ENCODE assay signal across 20 mouse cellular contexts in the genomic region with DNA sequence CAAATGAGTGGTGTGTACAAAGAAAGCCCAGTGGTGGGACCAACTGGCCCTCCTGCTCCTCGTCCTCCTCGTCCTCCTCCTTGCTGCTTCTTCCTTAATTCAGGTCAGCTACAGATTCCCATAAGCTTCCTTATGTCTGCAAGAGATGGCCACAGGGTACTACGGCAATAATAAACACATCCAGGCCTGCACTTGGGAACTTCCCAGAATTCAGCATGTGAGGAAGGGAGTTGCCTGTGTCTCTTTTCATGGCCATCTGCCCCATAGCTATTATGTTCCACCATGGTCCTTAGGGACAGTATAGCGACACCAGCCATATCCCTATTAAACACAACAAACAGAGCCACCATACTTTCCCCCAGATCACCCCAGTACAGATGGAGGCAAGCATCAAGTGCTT. TPM values are rescaled to one million over a fixed set of nuclear protein-coding genes. Genes with fewer than 3 reads are reported as not detected.
DNase-seq lines count a peak whose midpoint lies in the region; TF ChIP-seq lines count a peak whose summit lies in the region.
"Had no signal": no experiment of that assay in that cellular context is flagged by ENCODE, and none has a peak within 500 bp of the region (broad histone marks: within the 10 kb centered on the region; RNA-seq: fewer than 3 reads in every experiment).

No protein-coding gene starts in this region.

- H3K27ac ChIP-seq in layer of hippocampus, adult 2 months, result peak overlapping the region; percentile 82
- H3K27ac ChIP-seq in testis, adult 2 months (ENCODE audit: control insufficient read depth, insufficient read depth, low read depth, low read length), result peak overlapping the region; percentile 44
- H3K27ac ChIP-seq: heart, embryonic 15.5 days; intestine, embryonic 15.5 days; limb, embryonic 10.5 days had no signal

- no peak overlapping the region for H3K4me3 ChIP-seq in layer of hippocampus, adult 2 months
- H3K4me3 ChIP-seq in testis, adult 2 months (ENCODE audit: control insufficient read depth, low read depth, low read length), result no peak overlapping the region; the same call in 1 of the 2 replicates
- H3K4me3 ChIP-seq: heart, embryonic 15.5 days; intestine, embryonic 15.5 days; left cerebral cortex, adult 2 months; limb, embryonic 10.5 days had no signal

- H3K36me3 ChIP-seq in testis, adult 2 months (ENCODE audit: control insufficient read depth, insufficient read depth, low read length), result no peaks in the 10 kb centered on the region
- H3K36me3 ChIP-seq: heart, embryonic 15.5 days; intestine, embryonic 15.5 days; limb, embryonic 10.5 days had no signal

- intact Hi-C loops in left cerebral cortex, postnatal 25 days (cut with DNase I), result no loop called here

- TF ChIP-seq CTCF in layer of hippocampus, adult 2 months (conservative IDR thresholded peaks at IDR 0.05), result no peak
- no peak for TF ChIP-seq CTCF in testis, adult 2 months (IDR thresholded peaks at IDR 0.05; ENCODE audit: control insufficient read depth, insufficient read depth, insufficient replicate concordance, low read depth, low read length)

- peak; percentile 29 for DNase-seq in cerebellum, adult 8-10 months
- DNase-seq in cerebellum, postnatal 36 days, result no peak
- no peak for DNase-seq in layer of hippocampus, adult 2 months (ENCODE audit: low spot score in 2 of 2)
- no peak for DNase-seq in layer of hippocampus, postnatal 14 days (ENCODE audit: low spot score in 2 of 2)
- no peak for DNase-seq in testis, postnatal 14 days (ENCODE audit: low spot score)
- no peak for DNase-seq in left cerebral cortex, postnatal 25 days (ENCODE audit: low spot score in 2 of 2)
- DNase-seq in ovary, postnatal 36 days (ENCODE audit: low spot score), result no peak
- DNase-seq: adrenal gland, postnatal 36 days; B cell, adult 2 months; heart, adult 18-20 months; kidney, adult 9 months; kidney, postnatal 25 days; liver, postnatal 0 days; lung, postnatal 10 days; thymus, postnatal 25 days had no signal

- no peaks in the 10 kb centered on the region for H3K27me3 ChIP-seq in testis, adult 2 months (ENCODE audit: control insufficient read depth, insufficient read depth, low read length)
- H3K27me3 ChIP-seq: heart, embryonic 15.5 days; intestine, embryonic 15.5 days had no signal

- no peak for TF ChIP-seq POLR2A in testis, adult 2 months (IDR thresholded peaks at IDR 0.05; ENCODE audit: control insufficient read depth, low read depth, low read length)

- H3K4me1 ChIP-seq in testis, adult 2 months (ENCODE audit: control insufficient read depth, insufficient read depth, low read length), result peaks cover 11% of the 10 kb centered on the region
- H3K4me1 ChIP-seq: intestine, embryonic 15.5 days had no signal

RNA-seq across cellular contexts. Expression of a gene that starts 15.5 kb away (rescaled TPM):
- 10 to 100 TPM; 94.6 to 99.3 TPM for total RNA-seq in layer of hippocampus, adult 2 months (2021)
- 10 to 100 TPM; 58.3 to 59.2 TPM for total RNA-seq in layer of hippocampus, postnatal 14 days (2021)
- polyA plus RNA-seq in testis, adult 2 months (2012; rRNA removed), result 0.17 and 0.19 TPM in 2 replicates
- 100 to 1,000 TPM in 1 of 2 experiments, 10 to 100 TPM in 1; 93.6 to 119 TPM for total RNA-seq in left cerebral cortex, postnatal 25 days (2021)
